Mouse (Mus musculus): ENCODE results near the gene Inpp4a.
A peak's percentile ranks its signal among the peaks of the same experiment; 100 is the strongest.

The Inpp4a gene

GRCm38 (mm10) chr1:37408678-37409077, 109.0 kb downstream of the Inpp4a start:
- ATAC-seq (ENCODE audit: low TSS enrichment) = no peak

DNA sequence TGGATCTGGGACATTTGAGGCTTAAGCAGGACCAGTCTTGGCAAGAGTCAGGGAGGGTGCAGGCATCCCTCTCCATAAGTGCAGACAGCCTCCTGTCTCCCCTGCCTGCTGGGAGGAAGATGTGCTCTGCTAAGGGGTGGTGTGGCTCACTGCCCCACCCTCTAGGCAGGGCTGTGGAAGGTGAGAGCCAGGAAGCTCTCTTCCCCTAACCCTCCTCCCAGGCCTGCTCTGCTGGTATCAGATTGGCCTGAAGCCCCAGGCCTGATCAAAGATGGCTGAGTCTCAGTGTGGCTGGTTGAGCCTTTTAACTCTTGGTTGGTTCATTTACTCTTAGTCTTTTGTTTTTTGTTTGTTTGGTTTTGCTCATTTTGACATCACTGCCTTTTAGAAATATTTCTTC, 110.0 kb downstream of the Inpp4a start:
- no peak for ATAC-seq (ENCODE audit: low TSS enrichment)

- no peak for ATAC-seq (ENCODE audit: low TSS enrichment)
Observed at GRCm38 (mm10) chr1:37415394-37415793, 115.7 kb downstream of the Inpp4a start.

- peak; percentile 54; the same call in 1 of the 2 replicates for ATAC-seq (ENCODE audit: low TSS enrichment)
Observed at GRCm38 (mm10) chr1:37419420-37419819, 119.8 kb downstream of the Inpp4a start.

GRCm38 (mm10) chr1:37427144-37427875, 127.6 kb downstream of the Inpp4a start:
- ATAC-seq (ENCODE audit: low TSS enrichment) = no peak

- no peak for ATAC-seq (ENCODE audit: low TSS enrichment)
Observed at GRCm38 (mm10) chr1:37428911-37429310, 129.2 kb downstream of the Inpp4a start.

DNA sequence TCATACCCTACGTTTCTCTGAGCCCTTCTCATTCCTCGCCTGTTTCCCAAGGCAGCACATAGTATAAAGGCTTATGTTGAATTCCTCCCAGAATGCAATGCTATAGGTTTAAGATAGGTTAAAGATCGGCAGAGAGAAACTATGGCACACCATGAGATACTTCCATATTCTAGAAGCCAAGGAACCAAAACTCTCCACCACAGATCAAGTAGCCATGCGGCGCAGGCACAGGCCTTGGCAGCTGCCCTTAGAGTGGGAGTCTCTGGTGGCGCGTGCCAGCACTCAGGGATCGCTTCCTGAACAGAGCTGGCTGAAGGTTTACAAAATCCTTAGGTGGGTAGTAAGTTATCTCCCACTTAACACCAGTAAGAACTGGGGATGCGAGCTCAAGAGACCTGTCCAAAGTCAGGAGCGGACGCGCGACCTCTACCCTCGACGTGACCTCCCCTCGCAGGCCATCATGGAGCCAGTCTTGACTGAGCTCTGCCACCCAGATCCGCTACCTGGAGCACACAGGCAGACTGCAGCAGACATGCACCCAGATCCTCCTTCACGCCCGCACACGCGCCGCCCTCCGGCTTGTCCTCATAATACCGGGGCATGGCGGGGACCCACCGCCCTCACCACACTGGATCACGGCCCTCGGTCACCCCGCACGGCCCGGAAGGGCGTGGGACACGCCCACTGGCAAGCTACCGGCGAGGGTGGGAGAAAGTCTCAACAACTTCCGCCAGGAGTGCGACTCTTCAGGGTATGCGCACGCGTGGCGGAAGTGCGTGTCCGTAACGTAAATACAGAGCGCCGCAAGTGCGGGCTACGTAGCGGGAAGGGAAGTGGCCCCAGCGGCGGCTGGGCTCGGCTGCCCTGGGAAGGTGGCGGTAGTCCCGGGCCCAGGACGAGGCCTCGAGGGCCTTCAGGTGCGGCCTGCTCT, 130.0 kb downstream of the Inpp4a start, which contains the start of the genes Coa5 and Unc50:
Gene Coa5 (minus strand): TSS at position 738 of the 931 bp plus-strand sequence.
Gene Unc50 (plus strand): TSS at position 774 of the 931 bp plus-strand sequence.
- peak; percentile 97 for ATAC-seq (ENCODE audit: low TSS enrichment)

DNA sequence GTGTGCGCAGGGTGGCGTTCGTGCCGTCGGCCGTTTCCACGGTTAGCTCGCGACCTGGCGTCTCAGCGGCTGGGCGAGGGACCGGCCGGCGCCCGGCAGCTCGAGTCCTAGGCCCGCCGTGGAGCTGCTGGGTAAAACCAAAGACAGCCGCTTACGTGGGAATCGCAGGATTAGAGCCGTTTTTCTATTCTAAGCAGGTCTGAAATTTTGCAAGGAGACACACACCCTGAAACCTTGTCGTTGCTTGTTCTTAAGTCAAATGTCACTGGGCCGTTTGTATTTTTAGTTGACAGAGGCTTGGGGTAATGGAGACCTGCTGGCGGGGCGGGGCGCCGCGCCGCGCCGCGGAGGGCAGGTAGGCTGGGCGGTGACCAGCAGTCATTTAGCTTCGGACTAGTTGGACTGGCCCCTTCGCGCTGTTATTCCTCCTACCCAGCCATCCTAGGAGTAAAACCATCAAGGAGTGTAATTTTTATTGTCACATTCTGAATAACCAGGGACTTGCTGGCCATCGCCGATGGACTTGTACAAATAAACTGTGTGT, 130.7 kb downstream of the Inpp4a start:
- peak; percentile 62 for ATAC-seq (ENCODE audit: low TSS enrichment)

DNA sequence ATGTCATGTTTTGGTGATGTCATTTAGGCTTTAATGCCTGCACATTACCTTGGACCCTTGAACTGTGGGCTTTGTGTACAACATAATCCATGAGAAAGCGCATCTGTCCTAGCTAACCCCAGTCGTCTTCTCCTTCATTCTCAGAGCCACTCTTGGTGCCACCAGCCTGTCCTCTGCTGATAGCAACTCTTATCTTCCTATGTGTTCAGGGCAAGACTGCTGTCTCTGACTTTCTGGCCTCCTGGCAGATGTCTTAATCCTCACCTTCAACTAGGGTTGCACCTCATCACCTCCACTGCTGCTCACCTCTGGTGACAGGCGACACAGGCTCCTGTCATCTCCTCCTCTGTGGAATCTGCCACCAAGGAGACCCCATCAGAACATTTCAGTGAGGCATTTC, 136.8 kb downstream of the Inpp4a start:
- no peak for ATAC-seq (ENCODE audit: low TSS enrichment)

- ATAC-seq (ENCODE audit: low TSS enrichment) = no peak
Observed at GRCm38 (mm10) chr1:37442848-37443835, 143.5 kb downstream of the Inpp4a start.

DNA sequence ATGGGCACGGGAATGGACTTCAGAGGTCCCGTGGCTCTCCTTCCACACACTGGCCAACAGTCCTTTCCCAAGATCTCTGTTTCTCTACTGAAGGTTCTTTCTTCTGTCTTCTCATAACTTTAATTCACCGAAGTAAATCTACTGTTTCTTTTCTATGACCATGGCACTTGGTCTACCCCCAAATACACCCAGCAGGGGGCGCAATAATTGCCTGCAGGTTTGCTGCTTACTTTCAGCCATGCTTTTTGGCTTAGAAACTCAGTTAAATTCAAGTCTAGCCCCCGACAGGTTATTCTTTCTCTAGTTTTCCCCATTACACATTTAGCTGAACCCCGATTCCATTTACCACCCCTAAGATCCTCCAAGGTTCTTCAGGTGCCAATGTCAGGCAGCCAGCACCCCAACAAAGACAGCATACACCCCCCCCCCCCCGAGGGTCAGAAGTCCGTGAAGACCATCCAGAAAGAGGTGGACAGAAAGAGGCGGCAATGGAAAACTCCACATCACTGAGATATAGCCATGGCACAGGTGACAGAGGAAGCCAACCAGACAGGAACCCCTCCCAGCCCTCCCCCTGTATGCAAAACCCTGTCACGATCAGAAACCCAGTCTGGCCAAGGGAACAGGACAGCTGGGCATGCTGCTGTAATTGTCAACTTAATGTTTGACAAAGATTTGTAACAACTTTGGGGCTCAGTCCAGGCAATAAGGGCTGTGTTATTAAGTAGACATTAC, 148.9 kb downstream of the Inpp4a start:
- no peak for ATAC-seq (ENCODE audit: low TSS enrichment)

DNA sequence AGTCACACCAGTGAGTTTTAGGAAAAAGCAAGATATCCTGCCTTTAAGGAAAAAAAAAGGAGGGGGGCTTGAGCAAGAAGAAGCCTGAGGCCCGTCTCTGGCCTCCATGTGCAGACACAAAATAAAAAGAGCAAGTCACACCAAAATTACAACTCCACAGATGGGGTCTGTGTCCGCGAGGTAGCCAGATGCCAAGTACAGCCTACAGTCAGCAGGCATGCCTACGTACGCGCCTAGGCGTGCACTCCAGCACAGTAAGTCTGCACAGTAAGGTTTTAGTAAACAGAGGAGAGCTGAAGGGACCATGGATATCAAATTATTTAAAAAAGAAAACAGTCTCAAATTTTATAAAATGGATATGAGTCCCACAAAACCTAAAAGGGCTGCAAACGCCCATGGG, 151.6 kb downstream of the Inpp4a start:
- peak; percentile 85; the same call in 1 of the 2 replicates for ATAC-seq (ENCODE audit: low TSS enrichment)

- ATAC-seq (ENCODE audit: low TSS enrichment) = no peak
Observed at GRCm38 (mm10) chr1:37457546-37457945, 157.9 kb downstream of the Inpp4a start.
